Mouse (Mus musculus) olfactory bulb, adult 2 months (tissue): ENCODE measurements around the gene Slc6a14.

Experiments
- CTCF ChIP-seq: fragments of 200-500 bp; IDR thresholded peaks from 2 replicates; pipeline ENCODE4 v1.5.1; 2012; ENCODE audit warnings: low read depth, mild to moderate bottlenecking, low read length, moderate library complexity; ENCODE audit not compliant: insufficient read depth
- POLR2A ChIP-seq: fragments of 200-500 bp; IDR thresholded peaks from 2 replicates; pipeline ENCODE4 v1.6.1; 2012; ENCODE audit warnings: mild to moderate bottlenecking, low read depth, low read length, moderate library complexity; ENCODE audit not compliant: insufficient read depth

GRCm38 (mm10) chrX:21715293-21715692 lies 597 bp downstream of the Slc6a14 start:
- TF ChIP-seq CTCF (no peak), POLR2A (no peak)
